Mouse (Mus musculus): ENCODE results near the gene Zbtb20.

DNA sequence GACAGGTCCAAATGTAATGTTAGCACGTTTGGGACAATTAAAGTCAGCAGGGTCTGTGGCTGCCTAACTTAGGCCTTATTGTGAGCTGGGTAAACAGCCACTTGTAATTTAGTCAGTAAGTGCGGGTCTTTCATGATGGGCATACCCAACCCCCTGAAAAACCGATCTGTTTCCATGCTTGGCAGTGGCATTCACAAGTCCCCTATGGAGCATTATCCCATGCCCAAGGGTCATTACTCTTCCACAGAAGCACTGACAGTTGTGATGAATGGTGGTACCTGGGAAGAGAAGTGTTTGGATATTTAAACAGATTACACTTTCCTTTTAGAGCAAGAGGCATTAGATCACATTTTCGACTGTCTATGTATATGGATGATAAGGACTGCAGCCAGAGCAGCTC is 540.2 kb downstream of the Zbtb20 start:
- TF ChIP-seq CTCF (IDR thresholded peaks at IDR 0.05; ENCODE audit: low read depth) (no peak), EP300 (IDR thresholded peaks at IDR 0.05; ENCODE audit: low read depth) (no peak)

Data from liver, embryonic 14.5 days (tissue).